Mouse (Mus musculus): Measurements from ENCODE around the gene Armc10.
"Not testable (repeated sequence)": the region's sequence is repeated elsewhere in the genome, so short reads cannot be mapped to it uniquely, and the experiment has no call there.

Armc10 gene

DNA sequence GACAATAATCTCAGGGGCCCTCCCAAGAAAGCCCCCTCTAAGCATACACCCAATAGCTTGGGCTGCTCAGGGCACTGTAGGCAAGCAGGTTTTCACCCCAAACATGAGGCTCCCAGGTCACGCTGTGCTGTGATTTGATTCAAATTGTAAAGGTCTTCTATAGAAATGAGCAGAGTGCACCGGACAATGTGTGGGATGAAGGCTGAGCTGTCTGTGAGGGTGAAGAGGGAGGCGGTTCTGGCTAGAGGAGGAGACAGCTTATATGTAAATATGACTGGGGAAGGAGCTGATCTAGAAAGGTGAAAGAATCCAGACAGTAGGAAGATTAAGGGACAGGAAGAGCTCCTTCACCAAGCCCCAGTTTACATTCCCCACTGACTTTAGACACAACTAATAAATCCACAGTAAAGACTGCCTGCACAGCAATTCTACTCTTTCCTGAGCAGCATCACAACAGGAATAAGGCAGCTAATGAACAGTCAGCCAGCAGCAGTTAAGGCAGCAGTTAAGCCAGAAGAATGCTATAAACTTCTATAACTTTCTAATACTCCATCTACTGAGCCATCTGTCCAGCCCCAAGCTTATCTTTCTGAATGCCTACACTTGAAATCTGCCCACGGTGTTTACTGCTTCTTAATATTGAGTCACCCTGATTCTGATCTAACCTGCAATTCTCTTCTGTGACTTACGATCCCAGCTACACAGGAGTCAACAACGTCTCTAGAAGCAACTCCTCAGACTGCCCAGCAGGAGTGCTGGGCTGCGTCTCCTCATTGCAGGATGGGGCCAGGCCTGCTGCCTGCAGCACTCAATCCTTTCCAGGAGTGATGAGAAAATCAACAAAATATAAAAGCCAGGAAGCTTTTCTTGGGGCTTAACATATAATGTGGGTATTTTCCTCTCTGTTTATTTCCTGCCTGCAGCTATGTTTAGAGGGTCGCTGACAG lies 21.9 kb downstream of the Armc10 start:
- no peak for DNase-seq (ENCODE audit: low spot score)

DNA sequence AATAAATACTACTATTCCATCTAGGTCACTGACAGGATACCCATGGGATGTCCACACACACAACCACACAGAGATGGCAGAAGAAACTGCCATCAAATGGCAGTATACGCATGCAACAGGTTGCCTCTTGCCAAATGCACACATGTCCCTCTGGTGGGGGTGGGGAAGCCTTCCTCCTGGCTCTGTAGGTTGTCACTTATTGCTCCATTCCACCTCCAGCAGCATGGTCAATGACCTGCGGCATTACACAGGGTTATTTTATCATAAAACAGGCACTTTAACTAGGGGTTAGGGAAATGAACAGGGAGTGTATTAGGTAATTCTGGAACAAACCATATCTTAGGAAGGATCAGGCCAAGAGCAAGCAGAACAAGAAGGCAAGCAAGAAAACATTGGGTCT lies 23.7 kb downstream of the Armc10 start:
- DNase-seq (ENCODE audit: low spot score): no peak

DNA sequence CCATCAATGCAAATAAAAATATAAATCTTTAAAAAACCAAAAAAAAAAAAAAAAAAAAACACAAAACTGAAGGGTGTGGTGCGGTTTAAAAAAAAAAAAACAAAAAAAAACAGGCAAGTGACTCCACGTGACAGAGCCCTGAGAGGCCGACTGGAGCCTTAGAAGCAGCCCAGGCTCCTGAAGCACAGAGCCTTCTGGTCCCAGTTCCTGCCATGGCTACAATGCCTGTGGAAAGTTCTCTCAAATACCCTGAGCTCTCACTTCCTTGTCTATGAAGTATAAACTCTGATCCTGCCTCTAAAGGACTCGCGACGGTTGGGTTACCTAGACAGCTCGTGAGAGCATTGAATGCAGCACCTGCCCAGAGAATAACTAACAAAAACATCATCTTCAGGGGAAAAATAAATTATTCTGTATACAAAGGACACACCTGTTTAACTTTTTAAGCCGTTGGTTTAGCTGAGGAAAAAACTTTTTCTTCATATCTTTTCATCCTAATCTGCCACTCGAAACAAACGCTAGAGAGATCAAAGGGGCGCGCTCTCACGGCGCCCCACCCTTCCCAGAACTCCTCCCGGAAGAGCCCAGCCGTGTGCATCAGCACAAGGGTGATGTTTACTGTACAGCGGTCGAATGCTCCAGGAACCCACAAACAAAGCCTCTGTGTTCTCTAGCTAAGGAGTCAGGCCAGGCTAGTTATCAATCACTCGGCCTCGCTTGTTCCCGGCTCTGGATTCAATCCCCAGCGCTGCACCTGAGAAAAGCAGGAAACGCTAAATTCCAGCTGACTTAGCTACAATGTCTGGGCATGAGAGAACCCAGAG lies 27.4 kb downstream of the Armc10 start:
- DNase-seq (ENCODE audit: low spot score): no peak

DNA sequence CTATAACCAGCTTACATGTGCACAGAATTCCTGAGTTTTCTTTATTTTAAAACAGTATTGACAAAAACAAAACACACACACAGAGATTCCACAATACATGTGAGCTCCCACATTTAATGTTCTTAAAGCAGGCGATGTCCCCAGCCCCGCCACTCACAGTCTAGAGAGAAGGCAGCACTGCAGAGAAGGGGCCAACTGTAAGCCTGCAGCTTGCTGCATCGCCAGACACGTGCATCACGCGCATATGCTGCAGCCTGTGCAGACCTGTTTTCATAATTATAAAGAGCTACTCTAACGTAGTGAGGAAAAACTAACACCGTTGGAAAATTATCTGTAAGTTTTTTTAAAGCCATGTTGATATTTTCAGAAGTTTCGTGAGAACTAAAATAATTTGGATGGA lies 28.1 kb downstream of the Armc10 start:
- no peak for DNase-seq (ENCODE audit: low spot score)

DNA sequence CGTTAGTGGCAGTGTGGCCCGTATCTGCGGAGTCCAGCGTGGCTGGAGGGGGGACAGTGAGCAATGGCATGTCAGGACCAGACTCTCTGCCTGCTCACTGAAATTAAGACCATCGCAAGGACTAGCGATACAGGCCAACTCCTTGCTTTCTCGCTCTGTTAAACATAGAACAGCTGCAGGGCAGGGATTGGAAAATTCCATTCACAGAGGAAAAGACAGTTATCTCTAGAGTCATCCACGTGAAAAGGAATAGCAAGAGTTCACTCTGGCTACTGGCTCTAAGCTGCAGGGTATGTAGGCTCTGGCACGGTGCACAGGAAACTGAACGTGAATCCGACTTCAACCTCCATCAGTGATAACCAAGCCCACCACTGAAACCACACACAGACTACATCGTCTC lies 29.4 kb downstream of the Armc10 start:
- DNase-seq (ENCODE audit: low spot score): peak; percentile 3

DNA sequence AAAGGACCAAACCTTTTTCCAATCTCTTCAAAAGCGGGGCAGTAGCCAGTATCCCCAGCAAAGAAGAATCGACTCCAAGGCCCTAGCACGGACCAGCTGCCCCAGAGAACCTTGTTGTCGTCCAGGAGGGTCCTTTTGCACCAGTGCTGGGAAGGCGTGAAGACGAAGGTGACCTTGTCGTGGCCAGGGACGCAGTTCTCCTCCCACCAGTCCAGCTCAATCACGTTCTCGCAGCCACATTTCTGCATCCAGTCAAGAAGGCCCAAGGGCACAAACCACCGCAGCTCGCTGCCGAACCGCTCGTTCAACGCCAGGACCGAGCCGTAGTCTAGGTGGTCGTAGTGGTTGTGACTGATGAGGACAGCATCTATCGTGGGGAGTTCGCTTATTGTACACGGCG lies 29.9 kb downstream of the Armc10 start:
- DNase-seq (ENCODE audit: low spot score): no peak

DNA sequence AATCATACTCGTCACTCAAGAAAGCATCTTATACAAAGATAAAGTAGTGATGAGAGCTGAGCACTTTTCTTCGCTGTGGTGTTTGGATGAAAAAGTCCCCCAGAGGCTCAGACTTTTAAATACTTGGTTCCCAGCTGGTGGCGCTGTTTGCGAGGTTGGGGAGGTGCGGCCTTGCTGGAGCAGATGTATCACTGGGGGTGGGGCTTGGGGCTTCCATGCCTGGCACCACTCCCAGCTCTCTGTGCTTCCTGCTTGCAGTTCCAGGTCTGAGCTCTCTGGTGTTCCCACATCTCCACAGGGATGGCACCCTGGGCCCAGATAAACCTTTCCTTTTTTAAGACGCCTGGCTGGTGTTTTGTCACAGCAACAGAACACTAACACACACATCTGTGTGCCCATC lies 32.3 kb downstream of the Armc10 start:
- no peak for DNase-seq (ENCODE audit: low spot score)

DNA sequence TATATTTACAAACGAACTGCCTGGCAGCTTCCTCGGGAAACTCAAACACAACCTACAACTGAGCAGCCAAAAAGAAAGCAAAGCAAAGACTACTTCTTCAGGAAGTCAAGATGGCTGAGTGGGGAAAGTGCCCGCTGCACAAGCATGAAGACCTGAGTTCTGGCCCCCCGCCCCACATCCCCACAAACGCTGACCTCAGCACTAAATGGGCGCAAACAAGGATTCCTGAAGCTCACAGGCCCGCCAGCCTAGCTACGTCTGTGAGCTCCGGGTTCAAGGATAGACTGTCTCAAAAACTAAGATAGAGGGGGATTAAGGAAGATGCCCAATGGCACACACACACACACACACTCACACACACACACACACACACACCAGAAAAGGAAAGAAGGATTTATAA lies 32.8 kb downstream of the Armc10 start:
- DNase-seq (ENCODE audit: low spot score): no peak

DNA sequence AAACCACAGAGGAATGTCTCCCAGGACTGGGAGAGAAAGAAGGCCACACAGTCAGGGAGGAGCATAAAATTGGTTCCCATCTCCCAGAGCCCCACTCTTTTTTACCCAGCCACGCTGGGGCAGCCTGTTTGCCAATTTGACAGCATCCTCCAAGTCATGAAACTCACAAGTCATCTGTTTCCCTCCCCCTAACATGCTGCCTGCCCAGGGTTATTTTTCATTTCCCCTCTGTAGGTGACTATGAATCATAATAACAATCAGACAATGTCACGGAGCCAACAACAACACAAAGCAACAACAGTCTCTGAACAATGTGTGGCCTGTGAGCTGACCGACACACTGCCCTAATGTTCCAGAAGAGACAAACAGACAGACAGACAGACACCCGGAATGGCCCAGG lies 34.4 kb downstream of the Armc10 start:
- DNase-seq (ENCODE audit: low spot score): no peak

DNA sequence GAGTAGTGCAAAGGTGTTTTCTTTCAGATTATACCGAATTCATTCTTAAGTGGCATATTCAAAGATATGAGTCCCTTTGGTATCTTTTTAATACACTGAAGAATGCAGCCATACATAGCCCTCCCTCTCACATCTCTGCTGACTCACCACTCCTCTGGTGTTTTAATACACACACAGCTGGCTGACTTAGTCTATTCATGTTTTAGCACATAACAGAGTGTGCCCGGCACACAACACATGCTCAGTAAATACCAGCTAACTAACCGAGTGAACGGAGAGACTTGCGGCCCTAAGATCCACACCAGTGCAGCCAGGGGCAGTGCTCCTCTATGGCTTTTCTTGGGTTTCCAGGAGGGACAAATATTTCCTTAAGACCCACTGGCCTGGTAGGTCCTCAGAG lies 35.3 kb downstream of the Armc10 start:
- DNase-seq (ENCODE audit: low spot score): no peak

DNA sequence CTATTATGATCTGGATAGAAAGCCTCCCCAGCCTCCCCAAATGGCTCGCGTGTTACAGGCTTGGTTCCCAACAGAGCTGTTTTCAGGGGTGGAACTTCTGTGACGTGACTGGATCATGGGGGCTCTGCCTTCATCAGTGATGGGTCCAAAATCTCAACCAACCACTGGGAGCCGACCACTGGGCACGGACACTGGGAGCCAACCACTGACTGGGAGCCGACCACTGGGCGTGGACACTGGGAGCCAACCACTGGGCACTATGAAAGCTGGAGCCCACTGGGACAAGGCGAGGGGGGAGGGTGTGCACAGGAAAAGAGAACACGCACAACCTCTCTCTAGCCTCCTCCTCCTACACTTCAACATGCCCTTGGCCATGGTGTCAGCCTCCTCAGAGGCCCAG lies 38.2 kb downstream of the Armc10 start:
- DNase-seq (ENCODE audit: low spot score): no peak

DNA sequence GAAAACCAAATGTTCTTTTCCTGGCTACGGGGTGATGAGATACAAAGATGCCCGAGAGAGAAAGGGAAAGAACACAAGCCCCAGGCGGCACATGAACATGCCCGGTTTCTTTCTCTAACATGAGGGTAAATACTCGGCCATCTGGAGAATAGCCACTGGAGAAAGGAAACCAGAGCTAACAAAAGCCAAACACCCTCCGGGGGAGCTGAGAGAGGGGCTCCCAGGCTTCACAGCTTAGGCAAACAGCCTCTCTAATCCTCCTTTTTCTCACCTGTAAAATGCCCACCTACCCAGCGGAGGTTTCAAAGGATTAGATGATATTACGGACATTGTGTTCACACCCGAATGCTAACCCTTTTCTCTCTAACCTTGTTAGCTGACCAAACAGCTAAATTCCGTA lies 39.4 kb downstream of the Armc10 start:
- no peak for DNase-seq (ENCODE audit: low spot score)

DNA sequence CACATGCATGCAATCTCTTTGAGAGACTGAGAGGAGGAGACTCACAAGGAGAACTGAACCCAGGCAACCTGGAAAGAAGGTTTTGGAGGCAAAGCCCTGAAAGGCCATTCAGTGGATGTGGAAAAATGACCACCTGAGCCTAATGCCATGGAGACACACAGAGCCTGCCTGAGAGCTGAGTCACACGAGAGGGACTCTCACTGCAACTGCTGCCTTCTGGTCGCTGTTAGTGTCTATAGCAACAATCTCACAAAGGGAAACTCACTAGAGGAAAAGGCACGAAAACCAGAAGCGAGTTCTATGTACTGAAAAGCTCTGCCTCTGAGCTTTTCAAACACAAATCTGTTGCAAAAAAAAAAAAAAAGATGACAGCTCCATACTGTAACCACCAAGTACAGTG lies 41.4 kb downstream of the Armc10 start:
- DNase-seq (ENCODE audit: low spot score): no peak

DNA sequence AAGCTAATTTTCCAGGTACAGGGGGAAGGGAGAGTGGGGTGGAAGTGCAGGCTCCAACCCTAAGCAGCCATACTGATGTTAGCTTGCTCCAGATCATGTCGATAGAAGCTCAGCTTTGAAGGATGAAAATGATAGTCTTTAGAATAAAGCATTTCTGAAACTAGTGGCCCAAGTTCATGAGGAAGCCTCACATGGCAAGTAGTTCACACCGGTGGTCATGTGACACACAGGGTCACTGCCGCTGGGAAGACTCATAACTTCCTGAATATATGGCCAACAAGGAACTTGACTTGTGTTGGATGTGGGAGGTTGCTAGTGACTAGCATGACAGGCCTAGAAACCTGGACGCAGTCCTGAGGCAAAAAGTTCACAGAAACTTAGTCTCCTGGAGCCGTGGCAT lies 46.6 kb downstream of the Armc10 start:
- no peak for DNase-seq (ENCODE audit: low spot score)

DNA sequence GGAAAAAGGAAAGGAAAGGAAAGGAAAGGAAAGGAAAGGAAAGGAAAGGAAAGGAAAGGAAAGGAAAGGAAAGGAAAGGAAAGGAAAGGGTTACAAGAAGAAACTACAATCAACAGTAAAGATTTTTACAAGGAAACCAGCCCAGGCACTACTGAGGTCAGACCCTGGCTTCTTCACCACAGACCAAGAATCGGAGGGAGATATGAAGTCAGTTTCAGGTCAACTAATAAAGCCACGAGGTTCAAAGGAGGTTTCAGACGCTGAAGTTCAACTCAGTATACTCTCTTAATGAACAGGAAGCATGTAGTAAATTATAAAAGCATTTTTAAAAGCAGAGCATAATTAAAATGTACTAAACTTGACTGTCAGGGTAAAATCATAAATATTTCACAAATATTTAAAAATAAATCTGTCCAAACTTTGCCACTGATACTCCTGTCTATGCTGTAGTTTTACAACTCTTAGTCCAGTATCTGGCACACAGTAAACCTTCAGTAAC lies 47.8 kb downstream of the Armc10 start:
- no peak for DNase-seq (ENCODE audit: low spot score)

DNA sequence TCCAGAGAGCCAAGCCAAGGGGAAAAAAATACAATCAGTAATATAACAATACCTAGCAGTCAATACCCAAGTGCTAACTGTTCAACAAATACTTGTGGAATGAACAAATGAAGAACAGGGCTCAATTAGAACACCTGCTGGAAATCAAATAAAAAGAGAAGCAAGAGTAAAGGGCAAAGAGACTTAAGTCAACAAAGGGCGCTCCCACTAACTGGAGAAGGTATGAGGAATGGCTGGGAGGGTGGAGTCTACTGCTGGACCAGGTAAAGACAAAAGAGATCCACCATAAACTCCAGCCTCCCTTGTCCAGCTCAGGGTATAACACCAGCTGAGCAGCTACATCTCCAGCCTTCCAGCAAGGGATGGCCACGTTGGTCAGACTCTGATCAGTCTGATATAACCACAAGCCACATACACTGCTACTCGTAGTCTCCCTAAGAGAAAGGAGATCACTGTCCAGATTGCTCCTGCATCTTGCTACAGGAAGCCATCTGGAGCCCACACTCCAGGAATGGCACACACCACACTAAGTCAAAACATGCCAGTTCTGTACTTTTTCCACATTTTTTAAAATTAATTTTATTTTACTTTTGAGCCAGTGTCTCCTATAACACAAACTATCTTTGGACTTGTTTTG lies 49.4 kb downstream of the Armc10 start:
- DNase-seq (ENCODE audit: low spot score): no peak

DNA sequence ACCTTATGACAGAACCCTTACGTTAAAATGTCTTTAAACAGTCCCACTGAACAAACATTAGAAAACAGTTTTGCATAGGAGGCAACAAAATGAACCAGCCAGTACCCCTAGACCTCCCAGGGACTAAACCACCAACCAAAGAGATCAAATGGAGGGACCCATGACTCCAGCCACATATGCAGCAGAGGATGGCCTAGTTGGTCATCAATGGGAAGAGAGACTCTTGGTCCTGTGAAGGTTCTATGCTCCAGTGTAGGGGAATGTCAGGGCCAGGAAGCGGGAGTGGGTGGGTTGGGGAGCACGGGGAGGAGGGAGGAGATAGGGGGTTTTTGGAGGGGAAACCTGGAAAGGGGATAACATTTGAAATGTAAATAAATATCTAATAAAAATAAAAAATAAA lies 53.9 kb downstream of the Armc10 start:
- DNase-seq (ENCODE audit: low spot score): not testable (repeated sequence)

DNA sequence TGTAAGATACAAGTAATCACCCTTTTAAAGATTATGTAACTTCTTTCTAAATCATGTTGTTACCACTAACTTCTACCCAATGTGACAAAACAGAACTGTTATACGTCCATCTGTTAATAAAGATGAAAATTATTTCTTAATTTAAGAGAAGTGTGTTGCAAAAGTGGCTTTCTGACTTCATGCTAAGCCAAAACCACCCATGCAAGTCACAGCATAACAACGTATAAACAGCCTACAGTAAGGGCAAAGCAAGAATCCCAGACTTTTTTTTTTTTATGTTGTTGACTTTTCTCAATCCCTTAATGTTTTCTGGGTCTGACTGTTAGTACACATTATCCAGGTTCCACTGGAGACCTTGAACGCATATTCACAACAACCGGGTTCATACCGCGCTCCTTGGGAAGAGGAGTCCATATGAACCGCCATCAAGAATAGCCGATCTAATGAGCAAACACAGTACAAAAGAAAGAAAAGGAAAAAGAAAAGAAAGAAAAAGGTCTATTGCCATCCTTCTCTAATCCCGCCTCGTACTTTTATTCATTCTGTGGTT lies 54.7 kb downstream of the Armc10 start:
- peak; percentile 20 for DNase-seq (ENCODE audit: low spot score)

DNA sequence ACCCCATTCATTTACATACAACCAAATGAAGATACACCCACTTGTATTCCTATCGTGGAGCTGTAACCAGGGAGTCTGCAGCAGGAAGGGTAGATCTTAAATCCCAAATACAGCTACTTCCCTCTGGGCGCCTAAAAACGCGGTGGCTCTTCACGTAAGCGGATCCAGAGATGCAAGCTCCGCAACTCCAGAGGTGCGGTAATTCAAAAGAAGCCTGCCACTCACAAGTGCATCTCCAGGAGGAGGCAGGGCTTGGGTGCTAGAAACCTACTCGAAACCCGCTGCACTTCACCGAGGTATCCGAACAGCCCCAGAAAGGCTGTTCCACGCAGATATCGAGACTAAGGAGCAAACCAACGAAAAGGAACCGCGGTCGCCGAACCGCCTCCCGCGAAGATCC lies 55.3 kb downstream of the Armc10 start:
- no peak for DNase-seq (ENCODE audit: low spot score)

DNA sequence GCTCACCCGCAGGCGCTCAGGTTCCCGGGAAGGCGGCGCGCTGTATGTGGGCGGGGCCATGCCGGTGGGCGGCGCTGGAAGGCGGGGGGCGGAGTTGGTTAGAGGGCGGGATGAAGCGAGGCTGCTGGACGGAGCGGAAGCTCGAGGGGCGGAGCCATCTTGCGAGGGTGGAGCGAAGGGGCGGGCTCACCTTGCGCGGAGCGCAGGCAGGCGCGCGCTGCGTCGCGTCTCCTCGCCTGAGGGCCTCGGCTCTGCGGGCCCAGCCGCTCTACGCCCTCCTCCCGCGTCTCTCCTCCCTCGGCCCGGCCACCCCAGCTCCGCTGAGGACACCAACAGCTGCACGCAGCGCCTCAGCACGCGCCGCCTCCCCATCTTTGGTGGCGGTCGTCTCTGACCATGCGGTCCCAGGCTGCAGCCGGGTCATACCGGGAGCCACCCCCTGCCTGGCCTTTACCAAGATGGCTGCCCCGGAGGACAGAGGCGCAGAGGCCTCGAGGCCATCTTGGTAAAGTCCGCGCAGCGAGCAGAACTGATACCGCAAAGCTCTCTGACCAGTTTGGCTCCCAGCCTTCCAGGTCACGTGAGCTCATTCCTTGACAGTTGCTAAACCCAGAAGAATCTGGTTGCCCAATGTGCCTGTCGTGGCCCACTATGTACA lies 55.9 kb downstream of the Armc10 start, which contains the start of gene Napepld:
Napepld (minus strand) TSS at position 46 of the 658 bp plus-strand sequence.
- peak; percentile 98 for DNase-seq (ENCODE audit: low spot score)

DNA sequence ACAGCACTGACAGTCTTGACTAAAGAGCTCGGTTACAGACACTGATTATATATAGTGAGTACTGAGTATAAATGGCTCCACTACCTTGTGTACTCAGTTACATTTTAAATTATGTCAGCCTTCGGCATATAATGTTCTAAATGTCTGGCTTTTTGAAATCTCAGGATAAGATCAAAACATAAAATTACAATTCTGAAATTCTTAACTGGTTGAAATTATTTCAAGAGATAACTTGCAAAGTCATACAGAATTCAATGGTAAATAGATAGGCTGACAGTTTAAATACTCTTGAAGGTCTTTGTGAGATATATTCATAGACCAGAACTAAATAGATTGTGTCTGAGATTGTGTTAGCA lies 56.4 kb downstream of the Armc10 start:
- DNase-seq (ENCODE audit: low spot score): peak; percentile 11

Measured in retina, embryonic 14.5 days (tissue).